Mouse (Mus musculus) C2C12 (cell line): ENCODE results near the gene Catip. TPM values are rescaled to one million over a fixed set of nuclear protein-coding genes. Genes with fewer than 3 reads are reported as not detected.

Experiments used
- H3K27me3 ChIP-seq: one replicate; pipeline ENCODE4 v1.6.1; 2011; ENCODE audit not compliant: control insufficient read depth, insufficient read depth, insufficient read length
- H3K36me3 ChIP-seq: one replicate; pipeline ENCODE4 v1.6.1; 2011; ENCODE audit not compliant: control insufficient read depth, insufficient read depth
- H3K4me3 ChIP-seq: one replicate; pipeline ENCODE4 v1.5.1; 2011; ENCODE audit warnings: mild to moderate bottlenecking, control low read depth; ENCODE audit not compliant: poor library complexity, insufficient read depth, severe bottlenecking
- H3K79me2 ChIP-seq: one replicate; pipeline ENCODE4 v1.6.1; 2011; ENCODE audit not compliant: control insufficient read depth, insufficient read depth
- H3K79me3 ChIP-seq: one replicate; pipeline ENCODE4 v1.6.1; 2011; ENCODE audit warnings: low read depth, control low read depth
- H3ac ChIP-seq: one replicate; pipeline ENCODE3; 2011; ENCODE audit warnings: low read depth; ENCODE audit not compliant: control insufficient read depth, insufficient read length
- CEBPB ChIP-seq: IDR thresholded peaks from one replicate; pipeline ENCODE4 v1.6.1; 2011; ENCODE audit warnings: low read depth, mild to moderate bottlenecking, control low read depth, moderate library complexity
- CTCF ChIP-seq: IDR thresholded peaks from one replicate; pipeline ENCODE4 v1.5.1; 2011; ENCODE audit not compliant: control insufficient read depth, insufficient read depth, insufficient read length
- FOSL1 ChIP-seq: IDR thresholded peaks from one replicate; pipeline ENCODE4 v1.8.0; 2011; ENCODE audit warnings: mild to moderate bottlenecking, low read length; ENCODE audit not compliant: poor library complexity, insufficient read depth, severe bottlenecking
- MAX ChIP-seq: IDR thresholded peaks from one replicate; pipeline ENCODE4 v1.6.1; 2011; ENCODE audit warnings: mild to moderate bottlenecking, control low read depth
- MYOD1 ChIP-seq: IDR thresholded peaks from one replicate; pipeline ENCODE4 v1.6.1; 2011; ENCODE audit warnings: low read depth; ENCODE audit not compliant: control insufficient read depth, insufficient read length
- MYOG ChIP-seq: IDR thresholded peaks from one replicate; pipeline ENCODE4 v1.6.1; 2011; ENCODE audit not compliant: control insufficient read depth, insufficient read length; ENCODE audit errors: extremely low read depth
- USF1 ChIP-seq: IDR thresholded peaks from one replicate; pipeline ENCODE4 v1.6.1; 2011; ENCODE audit warnings: low read depth, mild to moderate bottlenecking, control low read depth, moderate library complexity
- polyA plus RNA-seq: library from polyadenylated mRNA; unstranded; fragments of >200 nt; fragmentation: generic; extraction: Trizol; gene quantifications from one replicate; pipeline ENCODE4 v1.2.1, GENCODE M21; 2012; ENCODE audit warnings: missing spikeins

Gene Catip
- polyA plus RNA-seq, 1 experiment = not detected

DNA sequence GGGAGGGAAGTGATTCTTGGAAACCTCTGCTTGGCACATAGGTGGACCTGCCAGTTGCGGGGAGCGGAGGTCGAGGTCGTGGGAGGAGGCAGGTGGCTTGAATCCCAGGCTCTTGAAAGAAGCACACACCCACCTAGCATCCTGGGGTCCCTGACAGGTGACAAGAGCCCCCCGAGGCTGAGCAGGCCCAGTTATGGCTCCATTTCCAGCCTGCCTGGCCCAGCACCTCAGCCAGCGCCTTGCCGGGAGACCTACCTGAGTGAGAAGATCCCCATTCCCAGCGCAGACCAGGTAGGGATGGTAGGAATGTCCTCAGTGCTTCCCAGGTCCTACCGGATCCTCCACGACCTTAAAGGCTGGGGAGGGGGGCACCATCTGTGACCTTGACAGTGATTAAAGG is 13.7 kb downstream of the Catip start:
- H3K79me3 ChIP-seq = no peaks in the 10 kb centered on the region
- H3K36me3 ChIP-seq = no peaks in the 10 kb centered on the region
- TF ChIP-seq MAX (no peak), USF1 (no peak), CTCF (no peak)
- no peaks in the 10 kb centered on the region for H3K79me2 ChIP-seq
- H3ac ChIP-seq = no peak overlapping the region
- H3K4me3 ChIP-seq = no peak overlapping the region
- no peaks in the 10 kb centered on the region for H3K27me3 ChIP-seq

DNA sequence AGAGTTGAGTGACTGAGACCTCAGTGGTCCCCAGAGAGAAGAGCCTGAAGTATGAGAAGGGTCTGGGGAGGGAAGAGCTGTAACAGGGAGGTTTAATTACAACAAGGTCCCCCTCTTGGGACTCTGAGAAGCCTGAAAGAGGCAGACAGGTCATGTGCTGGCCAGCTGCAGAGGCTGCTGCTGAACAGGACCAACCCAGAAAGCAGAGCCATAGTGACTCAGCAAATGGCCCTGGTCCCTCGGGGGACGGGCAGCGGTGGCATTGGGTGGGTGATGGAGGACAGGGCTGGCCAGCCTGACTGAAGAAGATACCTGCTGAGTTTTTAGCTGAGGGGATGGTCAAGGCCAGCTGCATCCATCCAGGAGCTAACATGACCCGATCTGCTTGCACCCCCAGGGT is 14.5 kb downstream of the Catip start:
- peak overlapping the region; percentile 24 for H3ac ChIP-seq
- TF ChIP-seq MYOD1 = peak; percentile 34
- TF ChIP-seq MYOG = no peak
- peak; percentile 71 for TF ChIP-seq USF1
- H3K4me3 ChIP-seq = no peak overlapping the region
- no peaks in the 10 kb centered on the region for H3K27me3 ChIP-seq
- no peaks in the 10 kb centered on the region for H3K79me2 ChIP-seq
- no peaks in the 10 kb centered on the region for H3K36me3 ChIP-seq
- H3K79me3 ChIP-seq = no peaks in the 10 kb centered on the region

DNA sequence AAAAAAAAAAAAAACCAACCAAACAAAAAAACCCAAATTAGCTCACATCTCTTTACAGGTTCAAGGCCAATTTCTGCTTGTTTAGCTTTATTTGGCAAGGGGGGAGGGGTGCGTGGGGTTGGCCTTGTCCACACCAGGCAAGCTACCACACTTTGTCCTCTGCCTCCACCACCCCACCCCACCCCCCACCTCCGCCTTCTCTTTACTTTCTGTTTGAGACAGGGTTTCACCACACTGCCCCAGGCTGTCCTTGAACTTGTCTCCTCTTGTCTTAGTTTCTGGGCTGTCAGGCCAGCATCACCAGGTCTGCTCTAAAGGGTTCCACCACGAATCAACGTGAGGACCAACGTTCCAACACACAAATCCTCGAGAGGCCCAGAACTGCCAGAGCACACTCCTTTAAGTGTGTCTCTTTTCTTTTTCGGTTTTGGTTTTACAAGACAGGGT is 17.2 kb downstream of the Catip start:
- Histone ChIP-seq H3K36me3 (no peaks in the 10 kb centered on the region), H3K27me3 (no peaks in the 10 kb centered on the region), H3K79me2 (no peaks in the 10 kb centered on the region), H3K4me3 (no peak overlapping the region), H3ac (no peak overlapping the region), H3K79me3 (no peaks in the 10 kb centered on the region)
- TF ChIP-seq CEBPB = no peak
- TF ChIP-seq USF1 = no peak
- TF ChIP-seq CTCF = no peak
- TF ChIP-seq FOSL1 = no peak
- no peak for TF ChIP-seq MYOG
- TF ChIP-seq MYOD1 = no peak
- no peak for TF ChIP-seq MAX

DNA sequence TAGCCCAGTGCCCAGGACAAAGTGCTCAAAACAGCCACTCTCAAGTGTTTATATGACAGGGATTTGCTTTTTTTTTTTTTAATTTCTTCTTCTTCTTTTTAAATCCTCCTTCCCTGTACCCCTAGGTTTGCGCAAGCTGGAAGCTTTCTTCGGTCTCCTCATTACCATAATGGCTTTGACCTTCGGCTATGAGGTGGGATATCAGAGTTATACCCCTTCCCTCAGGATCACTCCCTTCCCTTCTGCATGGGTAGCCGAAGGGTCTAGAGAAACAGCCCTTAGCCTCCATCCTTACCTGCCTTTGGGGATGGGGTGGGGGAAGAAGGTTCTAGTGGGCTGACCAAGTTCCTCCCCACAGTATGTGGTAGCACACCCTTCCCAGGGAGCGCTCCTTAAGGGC is 18.6 kb downstream of the Catip start:
- no peak overlapping the region for H3K4me3 ChIP-seq
- H3ac ChIP-seq = no peak overlapping the region
- no peaks in the 10 kb centered on the region for H3K79me2 ChIP-seq
- H3K36me3 ChIP-seq = no peaks in the 10 kb centered on the region
- no peaks in the 10 kb centered on the region for H3K79me3 ChIP-seq
- H3K27me3 ChIP-seq = no peaks in the 10 kb centered on the region
- no peak for TF ChIP-seq CEBPB
- no peak for TF ChIP-seq MAX
- TF ChIP-seq MYOD1 = no peak
- no peak for TF ChIP-seq MYOG
- no peak for TF ChIP-seq FOSL1
- TF ChIP-seq CTCF = no peak
- TF ChIP-seq USF1 = no peak

DNA sequence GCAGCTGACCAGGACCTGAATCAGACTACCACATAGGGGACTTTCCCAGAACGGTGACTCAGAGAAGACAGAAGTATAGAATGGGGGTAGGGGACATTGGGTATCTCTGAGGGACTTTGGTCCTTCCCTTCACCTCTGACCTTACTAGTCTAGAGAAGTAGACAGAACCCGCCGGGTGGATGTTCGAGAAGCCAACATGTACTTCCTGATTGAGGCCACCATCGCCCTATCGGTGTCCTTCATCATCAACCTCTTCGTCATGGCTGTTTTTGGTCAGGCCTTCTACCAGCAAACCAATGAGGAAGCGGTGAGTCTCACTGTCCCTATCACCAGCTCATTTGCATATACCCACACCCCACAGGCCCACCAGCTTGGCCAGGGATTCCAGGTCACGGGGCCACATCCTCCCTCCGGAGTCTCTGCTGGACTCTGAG is 19.7 kb downstream of the Catip start:
- TF ChIP-seq FOSL1 (peak; percentile 16), MYOD1 (no peak), CTCF (no peak), CEBPB (no peak)
- Histone ChIP-seq H3K79me3 (no peaks in the 10 kb centered on the region), H3K4me3 (no peak overlapping the region), H3K27me3 (no peaks in the 10 kb centered on the region), H3ac (no peak overlapping the region), H3K79me2 (no peaks in the 10 kb centered on the region), H3K36me3 (no peaks in the 10 kb centered on the region)

DNA sequence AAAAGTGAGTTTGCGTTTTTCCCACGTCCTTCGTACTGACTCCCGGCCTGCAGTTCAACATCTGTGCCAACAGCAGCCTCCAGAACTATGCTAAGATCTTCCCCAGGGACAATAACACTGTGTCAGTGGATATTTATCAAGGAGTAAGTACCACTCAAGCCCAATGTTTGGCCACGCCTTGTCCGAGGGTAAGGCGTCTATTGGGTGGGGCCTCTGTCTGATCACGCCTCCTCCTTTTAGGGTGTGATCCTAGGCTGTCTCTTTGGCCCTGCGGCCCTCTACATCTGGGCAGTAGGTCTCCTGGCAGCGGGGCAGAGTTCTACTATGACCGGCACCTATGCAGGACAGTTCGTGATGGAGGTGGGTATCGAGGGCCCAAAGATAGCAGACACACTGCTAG is 21.5 kb downstream of the Catip start:
- H3K79me3 ChIP-seq = no peaks in the 10 kb centered on the region
- H3K27me3 ChIP-seq = no peaks in the 10 kb centered on the region
- no peaks in the 10 kb centered on the region for H3K79me2 ChIP-seq
- TF ChIP-seq MYOD1 = no peak
- TF ChIP-seq MYOG = no peak
- TF ChIP-seq CTCF = no peak
- no peak for TF ChIP-seq MAX
- no peak for TF ChIP-seq FOSL1
- TF ChIP-seq USF1 = no peak
- TF ChIP-seq CEBPB = no peak
- no peaks in the 10 kb centered on the region for H3K36me3 ChIP-seq
- H3ac ChIP-seq = no peak overlapping the region
- H3K4me3 ChIP-seq = no peak overlapping the region
